Mouse (Mus musculus) cerebellum, adult 18-20 months (tissue): ENCODE results near the gene Cxcr5.

Source experiments
- DNase-seq, 2 experiments: peaks; one replicate each; pipeline ENCODE4 v3.0.0; 2021

The Cxcr5 gene

DNA sequence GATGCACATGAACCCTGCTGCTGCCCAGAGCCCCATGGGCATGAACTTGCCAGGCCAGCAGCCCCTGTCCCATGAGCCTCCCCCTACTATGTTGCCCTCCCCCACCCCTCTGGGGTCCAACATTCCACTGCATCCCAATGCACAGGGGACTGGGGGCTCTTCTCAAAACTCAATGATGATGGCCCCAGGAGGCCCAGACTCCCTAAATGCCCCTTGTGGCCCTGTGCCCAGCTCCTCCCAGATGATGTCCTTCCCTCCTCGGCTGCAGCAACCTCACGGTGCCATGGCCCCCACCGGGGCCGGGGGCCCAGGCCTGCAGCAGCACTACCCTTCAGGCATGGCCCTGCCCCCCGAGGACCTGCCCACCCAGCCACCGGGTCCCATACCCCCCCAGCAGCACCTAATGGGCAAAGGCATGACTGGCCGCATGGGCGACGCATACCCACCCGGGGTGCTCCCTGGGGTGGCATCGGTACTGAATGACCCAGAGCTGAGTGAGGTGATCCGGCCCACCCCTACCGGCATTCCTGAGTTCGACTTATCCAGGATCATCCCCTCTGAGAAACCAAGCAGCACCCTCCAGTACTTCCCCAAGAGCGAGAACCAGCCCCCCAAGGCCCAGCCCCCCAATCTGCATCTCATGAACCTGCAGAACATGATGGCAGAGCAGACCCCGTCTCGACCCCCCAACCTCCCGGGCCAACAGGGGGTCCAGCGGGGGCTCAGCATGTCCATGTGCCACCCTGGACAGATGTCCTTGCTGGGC, 52.8 kb downstream of the Cxcr5 start:
- DNase-seq, result peak in 1 of 2 experiments; percentile 28

DNA sequence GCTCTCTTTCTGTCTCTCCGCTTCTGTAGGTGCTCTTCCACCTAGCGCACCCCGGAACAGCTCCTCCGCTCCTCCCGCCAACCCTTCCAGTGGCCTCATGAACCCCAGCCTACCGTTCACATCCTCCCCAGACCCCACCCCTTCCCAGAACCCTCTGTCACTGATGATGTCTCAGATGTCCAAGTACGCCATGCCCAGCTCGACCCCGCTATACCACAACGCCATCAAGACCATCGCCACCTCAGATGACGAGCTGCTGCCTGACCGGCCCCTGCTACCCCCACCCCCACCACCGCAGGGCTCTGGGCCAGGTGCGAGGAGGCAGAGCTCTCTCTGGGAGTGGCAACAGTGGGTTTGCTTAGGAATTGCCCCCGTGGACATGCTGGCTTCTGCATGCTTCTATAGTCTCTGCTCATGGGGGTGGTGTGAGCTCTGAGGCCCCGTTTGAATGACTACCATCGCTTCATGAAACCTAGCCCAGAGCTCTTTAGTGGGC, 53.5 kb downstream of the Cxcr5 start:
- peak in 1 of 2 experiments; percentile 18 for DNase-seq

DNA sequence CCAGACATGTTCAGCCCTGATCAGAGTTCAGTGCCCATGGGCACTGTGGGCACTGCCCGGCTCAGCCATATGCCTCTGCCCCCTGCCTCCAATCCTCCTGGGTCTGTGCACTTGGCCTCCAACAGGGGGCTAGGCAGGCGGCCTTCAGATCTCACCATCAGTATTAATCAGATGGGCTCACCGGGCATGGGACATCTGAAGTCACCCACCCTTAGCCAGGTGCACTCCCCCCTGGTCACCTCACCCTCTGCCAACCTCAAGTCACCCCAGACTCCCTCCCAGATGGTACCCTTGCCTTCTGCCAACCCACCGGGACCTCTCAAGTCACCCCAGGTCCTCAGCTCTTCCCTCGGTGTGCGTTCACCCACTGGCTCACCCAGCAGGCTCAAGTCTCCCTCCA, 54.3 kb downstream of the Cxcr5 start:
- DNase-seq, result peak in 1 of 2 experiments; percentile 18

DNA sequence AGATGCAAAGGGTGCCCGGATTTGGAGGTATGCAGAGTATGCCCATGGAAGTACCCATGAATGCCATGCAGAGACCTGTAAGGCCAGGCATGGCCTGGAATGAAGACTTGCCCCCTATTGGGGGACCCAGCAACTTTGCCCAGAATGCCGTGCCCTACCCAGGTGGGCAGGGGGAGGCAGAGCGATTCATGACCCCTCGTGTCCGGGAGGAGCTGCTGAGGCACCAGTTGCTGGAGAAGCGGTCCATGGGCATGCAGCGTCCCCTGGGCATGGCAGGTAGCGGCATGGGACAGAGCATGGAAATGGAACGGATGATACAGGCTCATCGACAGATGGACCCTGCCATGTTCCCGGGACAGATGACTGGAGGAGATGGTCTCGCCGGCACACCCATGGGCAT, 55.1 kb downstream of the Cxcr5 start:
- peak in 1 of 2 experiments; percentile 11 for DNase-seq

DNA sequence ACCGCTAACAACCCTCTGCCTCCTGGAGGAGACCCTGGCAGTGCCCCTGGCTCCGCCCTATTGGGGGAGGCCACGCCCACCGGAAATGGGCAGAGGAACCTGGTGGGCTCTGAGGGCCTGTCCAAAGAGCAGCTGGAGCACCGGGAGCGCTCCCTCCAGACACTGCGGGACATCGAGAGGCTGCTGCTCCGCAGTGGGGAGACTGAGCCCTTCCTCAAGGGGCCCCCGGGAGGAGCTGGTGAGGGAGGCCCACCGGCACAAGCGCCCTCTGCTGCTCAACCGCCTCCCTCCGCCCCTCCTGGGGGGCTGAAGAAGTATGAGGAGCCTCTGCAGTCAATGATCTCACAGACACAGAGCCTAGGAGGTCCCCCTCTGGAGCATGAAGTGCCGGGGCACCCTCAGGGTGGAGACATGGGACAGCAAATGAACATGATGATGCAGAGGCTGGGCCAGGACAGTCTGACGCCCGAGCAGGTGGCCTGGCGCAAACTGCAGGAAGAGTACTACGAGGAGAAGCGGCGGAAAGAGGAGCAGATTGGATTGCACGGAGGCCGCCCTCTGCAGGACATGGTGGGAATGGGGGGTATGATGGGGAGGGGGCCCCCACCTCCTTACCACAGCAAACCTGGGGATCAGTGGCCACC, 55.7 kb downstream of the Cxcr5 start:
- peak; percentile 47 to 51 for DNase-seq

DNA sequence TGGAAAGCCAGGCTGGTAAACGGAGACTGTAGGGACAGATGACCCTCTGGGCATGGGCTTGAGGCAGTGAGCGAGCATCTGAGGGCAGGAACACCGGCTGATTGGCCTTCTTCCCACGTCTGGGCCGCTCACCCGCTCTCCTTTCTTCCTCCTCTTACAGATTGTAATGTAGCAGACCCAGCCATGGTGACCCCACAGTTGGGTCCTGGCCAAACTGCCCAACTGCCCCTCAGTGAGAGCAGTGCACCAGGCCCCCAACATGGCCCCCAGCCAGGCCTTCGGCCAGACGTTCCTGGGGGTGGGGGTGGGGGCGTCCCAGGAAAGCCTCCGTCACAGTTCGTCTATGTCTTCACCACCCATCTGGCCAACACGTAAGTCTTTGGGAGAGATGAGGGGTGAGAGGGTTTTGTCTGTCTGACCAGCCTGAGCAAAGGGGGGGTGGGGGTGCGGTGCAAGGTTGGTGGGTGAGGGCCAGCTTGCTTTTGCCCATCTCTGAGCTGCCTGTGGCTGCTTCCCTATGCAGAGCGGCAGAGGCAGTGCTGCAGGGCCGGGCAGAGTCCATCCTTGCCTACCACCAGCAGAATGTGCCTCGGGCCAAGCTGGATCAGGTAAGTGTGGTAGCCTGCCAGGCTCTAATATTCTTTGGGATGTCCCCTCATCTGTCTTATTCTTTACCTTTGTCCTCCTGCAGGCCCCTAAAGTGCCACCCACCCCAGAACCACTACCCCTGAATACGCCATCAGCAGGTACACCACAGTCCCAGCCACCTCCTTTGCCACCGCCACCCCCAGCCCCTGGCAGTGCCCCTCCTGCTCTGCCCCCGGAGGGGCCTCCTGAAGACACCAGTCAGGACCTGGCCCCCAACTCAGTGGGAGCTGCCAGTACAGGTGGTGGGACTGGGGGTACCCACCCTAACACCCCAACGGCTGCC, 56.5 kb downstream of the Cxcr5 start:
- peak in 1 of 2 experiments; percentile 38 for DNase-seq

DNA sequence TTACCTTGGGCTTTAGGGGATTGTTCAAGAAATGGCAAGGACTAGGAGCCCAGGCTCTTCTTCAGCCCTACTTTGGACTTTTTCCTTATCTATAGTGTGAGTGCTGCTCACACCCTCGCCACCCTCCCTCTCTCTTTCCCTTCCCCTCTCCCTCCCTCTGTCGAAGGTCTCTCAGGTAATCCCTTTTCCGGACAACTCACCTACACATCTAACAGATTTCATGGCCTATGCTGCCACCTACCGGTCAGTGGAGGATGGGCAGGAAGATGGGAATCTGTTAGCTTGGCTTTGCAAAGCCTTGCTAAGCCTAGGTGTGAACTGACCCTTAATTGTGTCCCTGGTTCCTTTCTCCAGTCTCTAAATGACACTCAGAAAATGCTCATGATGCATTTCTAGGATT, 59.7 kb downstream of the Cxcr5 start:
- peak; percentile 89 to 93 for DNase-seq

DNA sequence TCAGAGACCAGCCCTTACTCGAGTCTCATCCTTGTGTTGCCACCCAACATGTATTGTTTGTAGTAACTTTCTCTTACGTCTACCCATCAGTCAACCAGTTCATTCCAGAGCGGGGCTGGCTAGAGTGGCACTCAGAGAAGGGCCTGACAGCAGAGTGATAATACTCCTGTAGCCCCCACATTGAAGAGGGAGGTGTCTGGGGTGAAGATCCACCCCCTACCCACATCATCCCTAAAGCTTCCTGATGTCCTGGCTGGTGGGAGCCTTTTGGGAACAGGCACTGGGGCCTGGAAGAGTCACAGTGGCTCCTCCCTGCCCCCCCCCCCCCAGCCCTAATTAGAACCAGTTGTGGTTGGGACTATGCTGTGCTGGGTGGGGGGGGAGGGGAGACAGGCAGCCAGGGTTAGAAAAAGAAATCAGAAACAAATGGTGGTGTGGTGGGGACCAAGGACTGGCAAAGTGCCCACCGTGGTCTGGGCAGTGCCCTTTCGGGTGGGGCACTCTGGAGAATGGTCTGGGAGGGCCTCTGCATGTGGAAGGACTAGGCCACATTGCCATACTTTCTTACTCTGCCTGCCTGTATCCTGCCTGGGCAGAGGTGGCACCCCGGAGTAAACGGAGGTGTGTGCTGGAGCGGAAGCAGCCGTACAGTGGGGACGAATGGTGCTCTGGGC, 60.3 kb downstream of the Cxcr5 start:
- peak in 1 of 2 experiments; percentile 18 for DNase-seq

DNA sequence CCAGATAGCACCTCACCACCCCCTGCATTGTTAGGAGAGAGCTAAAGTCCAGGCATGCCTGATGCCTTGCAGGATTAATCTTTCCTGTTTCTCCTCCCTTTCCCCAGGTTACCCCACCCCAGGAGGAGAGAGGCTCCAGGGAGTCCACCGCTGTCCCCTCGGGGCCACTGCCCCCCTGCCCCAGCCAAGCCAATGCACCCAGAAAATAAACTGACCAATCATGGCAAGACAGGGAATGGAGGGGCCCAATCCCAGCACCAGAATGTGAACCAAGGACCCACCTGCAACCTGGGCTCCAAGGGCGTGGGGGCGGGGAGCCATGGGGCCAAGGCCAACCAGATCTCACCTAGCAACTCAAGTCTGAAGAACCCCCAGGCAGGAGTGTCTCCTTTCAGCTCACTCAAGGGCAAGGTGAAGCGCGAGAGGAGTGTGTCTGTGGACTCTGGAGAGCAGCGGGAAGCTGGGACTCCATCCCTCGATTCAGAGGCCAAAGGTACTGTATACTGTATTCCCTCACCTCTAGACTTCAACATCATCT, 61.0 kb downstream of the Cxcr5 start:
- peak; percentile 10 to 27 for DNase-seq

DNA sequence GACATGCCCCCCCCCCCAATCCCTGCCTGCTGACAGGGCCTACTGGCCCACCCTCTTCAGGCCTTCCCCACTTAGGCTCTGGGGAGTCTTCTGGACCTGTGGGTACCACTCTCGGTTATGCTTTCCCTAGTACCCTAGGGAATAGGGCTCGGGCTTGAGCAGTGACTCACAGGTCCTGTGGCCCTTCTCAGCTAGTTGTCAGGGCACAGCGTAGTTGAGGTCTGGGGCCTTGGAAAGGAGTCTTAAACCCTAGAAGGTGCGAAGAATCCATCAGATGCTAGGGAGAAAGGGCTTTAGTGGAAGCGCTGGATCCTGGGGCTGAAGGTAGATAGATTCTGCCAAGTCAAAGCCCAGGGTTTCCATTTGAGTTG, 61.5 kb downstream of the Cxcr5 start:
- peak; percentile 8 to 37 for DNase-seq

DNA sequence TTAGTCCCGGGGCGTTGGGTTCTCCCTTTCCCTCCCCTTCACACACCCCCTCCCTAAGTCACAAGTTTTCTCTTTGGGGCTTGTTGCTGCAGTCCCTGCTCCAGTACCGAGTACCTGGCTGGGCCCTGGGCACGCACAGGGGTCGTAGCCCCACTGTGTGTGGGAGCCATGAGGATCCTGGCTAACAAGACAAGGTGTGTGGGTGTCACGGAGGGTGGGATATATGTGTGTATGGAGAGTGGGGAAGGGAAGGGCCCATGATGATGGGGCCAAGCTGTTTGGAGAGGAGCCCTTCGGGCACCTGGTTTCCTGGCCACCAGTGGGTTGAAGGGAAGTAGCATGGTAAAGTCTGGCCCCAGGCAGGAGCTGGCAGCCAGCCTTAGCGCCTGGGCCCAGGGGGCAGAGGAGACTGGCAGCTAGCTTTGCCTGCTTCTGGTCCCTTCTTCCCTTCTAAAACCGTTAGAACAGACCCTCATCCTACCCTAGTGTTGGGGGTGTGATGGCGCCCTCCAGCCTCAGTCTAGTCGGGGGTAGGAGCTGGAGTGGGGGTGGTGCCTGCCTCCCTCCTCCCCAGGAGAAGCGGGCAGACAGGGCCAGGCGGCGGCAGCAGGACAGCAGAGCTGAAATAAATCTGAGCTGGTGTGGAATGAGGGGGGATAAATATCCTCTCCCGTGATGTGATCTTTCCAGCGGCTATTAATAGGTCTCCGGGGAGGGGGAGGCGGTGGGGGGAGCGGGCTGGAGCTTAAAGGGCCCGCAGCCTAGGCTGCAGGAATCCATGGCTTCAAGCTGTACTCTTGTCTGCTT, 62.1 kb downstream of the Cxcr5 start:
- peak; percentile 71 to 77 for DNase-seq

DNA sequence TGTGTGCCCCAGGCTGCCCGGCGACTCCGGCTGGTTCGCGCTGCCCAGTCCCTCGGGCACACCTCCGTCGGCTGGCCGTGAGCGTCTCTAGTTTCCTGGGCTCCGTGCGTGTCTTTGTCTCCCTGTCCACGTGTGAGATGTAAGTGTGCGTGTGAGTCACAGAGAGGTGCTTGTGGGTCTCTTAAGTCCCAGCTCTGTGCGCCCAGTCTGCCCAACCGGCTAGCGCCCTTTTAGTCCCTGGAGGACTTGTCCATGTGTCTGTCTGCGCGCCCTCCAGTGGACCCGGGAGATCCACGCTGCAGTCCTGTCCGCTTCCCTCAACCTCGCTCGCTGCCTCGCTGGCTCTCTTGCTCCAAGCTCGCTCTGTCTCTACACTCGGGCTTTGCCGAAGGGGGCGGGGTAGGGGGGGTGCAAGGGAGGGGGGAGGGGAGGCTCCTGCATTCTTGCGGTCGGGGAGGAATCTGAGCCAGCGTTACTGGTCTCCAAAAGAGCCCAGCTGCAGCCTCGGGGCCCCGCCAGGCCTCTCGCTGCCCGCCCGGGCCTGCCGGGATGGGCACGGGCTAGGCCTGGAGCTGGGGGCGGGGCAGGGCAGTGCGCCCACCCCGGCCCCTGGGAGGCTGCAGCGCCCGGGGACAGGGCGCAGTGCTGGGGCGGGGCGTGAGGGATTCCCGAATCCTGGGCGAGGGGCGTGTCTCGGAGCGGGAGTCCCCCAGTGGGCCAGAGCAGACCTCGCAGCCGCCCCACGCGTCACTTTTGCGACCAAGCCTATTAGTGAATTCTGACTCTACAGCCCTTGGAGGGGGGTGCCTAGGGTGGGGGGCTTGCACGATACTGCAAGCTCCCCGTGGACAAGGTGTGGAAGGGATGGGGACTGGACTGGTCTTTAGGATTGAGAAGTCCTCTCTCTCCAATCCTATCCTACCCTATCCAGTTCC, 63.0 kb downstream of the Cxcr5 start:
- peak; percentile 71 to 77 for DNase-seq

DNA sequence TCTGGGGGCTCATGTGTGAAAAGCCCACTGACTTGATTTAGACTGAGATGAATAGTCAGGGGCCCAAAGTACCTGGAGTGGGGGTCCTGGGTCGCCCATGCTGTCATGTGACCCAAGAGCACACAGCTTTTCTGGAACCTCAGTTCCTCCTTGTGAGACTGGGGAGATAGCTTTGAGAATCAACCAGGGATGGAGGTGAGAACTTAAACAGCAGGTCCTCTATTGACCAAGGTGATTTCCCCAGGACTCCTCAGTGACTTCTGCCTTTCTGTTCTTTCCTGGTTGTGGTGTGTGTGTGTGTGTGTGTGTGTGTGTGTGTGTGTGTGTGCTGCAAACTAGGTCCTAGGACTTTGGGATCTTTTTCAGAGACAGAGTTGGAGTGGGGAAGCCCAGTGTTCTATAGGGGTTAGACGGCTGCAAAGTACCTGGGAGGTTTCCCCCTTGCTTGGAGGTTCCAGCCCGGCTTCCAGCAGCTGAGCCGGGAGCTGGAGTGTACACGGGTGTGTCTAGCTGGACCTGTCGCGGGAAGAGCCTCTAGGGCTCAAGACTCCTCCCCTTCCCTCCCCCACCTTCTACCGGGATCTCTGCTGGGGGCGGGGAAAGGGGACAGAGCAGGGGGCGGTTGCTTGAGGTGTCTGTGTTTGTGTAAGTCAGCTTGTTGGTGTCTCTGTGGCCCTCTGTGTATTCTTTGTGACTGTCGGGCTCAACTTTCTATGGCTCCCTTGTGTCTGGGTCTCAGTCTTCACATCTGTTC, 63.9 kb downstream of the Cxcr5 start:
- peak; percentile 30 to 39 for DNase-seq

DNA sequence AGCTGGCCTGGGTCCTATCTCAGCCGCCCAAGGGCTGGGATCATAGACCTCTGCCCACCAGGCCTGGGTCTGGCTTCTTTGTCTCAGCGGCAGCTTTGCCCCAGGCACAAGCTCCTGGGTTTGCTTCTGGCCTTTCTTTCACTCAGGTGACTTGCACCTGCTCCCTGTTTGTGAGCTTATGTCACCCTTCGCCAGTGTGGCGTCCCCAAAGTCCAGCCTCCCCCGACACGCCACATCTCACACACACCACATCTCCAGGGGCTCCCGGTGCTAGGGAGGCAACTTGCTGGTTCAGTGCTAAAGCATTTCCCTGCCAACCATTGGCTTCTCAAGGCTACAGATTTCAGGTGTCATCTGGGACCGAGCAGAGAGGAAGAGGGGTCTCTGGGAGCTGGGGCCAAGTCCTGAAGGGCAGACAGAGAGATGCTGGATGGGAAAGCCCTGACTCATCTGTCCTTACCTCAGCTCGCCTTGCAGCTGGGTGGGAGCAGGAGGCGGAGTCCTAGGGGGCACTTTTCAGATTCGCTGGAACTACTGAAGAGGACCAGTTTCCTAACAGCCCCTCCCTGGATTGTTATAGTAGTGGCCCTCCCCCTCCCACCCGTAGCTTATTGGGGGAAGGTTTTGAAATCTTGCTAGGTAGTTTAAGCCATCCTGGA, 64.7 kb downstream of the Cxcr5 start:
- DNase-seq, result peak in 1 of 2 experiments; percentile 3

DNA sequence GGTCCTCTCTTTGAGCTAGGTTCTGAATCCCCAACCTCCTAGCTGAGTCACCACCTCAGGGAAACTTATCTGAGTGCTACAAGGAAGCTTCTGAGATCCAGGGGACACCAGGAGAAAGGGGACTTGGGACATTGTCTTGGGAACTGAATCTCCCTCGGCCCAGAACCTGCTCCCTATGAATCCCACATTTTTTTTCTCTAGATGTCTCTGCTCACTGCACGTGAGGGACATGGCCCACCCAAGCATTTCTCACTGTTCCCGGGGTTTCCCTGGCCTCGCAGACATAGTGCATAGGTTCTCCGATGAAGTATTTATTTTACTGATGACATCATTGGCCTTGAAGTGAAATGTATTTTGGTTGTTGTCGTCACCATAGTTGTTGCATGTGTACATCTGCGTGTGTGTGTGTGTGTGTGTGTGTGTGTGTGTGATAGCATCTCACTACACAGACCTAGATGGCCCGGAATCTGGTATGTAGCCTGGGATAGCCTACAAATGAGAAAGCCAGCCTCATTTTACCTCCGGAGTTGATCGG, 65.8 kb downstream of the Cxcr5 start:
- no peak for DNase-seq

DNA sequence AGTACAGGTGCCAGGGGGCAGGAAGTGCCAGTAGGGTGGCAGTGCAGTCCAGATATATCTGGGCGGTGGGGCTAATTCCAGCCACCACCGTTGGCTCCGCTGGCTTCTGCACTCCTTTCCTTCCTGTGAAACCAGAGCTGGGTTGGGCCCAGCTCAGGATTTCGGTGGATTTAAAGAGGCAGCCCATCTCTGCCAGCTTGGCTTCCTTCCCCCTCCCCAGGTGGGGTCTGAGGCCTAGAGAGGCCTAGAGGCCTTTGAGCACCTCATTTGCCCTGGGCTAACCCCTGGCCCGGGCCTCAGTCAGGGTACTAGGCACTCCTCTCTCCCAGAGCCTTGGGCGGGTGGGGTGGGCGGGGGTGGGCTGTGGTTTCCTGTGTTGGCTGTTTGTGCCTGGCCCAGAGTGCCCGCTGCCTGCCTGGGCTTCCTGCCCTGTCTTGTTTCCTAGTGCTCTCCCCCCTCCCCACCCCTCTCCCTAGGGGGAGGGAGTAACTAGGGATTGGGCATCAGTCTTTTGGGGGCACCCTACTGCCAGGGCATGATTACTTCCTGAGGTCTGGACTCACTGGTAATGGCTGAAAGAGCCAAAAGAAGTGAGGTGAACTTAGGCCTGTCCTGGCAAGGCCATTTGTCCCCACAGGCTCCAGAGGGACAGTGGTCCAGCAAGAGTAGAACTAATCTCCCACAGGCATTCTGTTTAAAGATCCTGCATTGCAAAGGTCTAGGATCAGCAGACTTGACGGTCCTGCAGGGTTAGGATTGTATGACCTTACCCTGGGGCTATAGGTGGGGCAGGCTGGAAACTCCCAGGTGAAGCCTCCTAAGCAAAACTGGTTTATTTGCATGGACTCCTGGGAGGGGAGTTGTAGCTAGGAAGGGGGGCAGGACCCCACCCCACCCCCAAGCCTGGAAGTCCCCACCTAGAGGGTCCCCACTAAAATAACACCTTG, 66.5 kb downstream of the Cxcr5 start:
- peak; percentile 42 to 48 for DNase-seq

DNA sequence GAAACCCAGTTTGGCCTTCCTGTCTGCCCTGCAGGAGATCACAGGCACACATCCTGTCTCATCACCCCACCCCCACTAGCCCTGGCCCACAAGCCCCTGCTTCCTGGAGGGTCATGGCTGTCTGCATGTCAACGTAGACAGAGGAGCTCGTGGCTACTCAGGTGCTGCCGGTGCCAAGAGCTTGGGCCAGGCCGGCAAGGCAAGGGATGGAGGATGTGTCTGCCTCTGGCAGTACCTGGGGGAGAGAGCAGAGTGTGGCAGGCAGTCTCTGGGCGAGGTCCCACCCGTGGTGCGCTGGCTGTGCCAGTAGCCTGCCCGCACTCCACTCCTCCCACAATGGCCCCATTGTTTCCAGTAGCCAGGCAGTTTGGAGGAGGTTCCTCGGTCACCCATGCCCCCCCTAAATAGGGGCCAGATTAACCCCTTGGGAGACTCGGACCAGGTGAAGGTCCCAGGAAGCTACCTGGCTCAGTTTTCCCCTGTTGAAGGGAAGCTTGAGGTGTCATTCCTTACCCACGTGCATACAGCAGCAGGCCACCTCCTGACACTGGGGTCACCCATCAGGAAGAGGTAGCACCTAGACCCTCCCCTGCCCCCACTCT, 67.3 kb downstream of the Cxcr5 start:
- peak; percentile 46 to 52 for DNase-seq
